Mouse (Mus musculus) adipocyte (in vitro differentiated cells): ENCODE data around the gene Ntn1.
A peak's percentile ranks its signal among the peaks of the same experiment; 100 is the strongest.

Experiments
- DNase-seq: peaks from one replicate; pipeline ENCODE4 v3.0.0-alpha.2; 2016; ENCODE audit warnings: low spot score

Gene Ntn1

GRCm38 (mm10) chr11:68185647-68186046, 215.0 kb downstream of the Ntn1 start:
- DNase-seq, result no peak

GRCm38 (mm10) chr11:68177415-68177814, 223.2 kb downstream of the Ntn1 start:
- no peak for DNase-seq

- DNase-seq, result peak; percentile 14
Observed at GRCm38 (mm10) chr11:68176550-68176949, 224.1 kb downstream of the Ntn1 start.

- DNase-seq, result no peak
Observed at GRCm38 (mm10) chr11:68172648-68173045, 228.0 kb downstream of the Ntn1 start.

- peak; percentile 66 for DNase-seq
Observed at GRCm38 (mm10) chr11:68171973-68172647, 228.5 kb downstream of the Ntn1 start.

GRCm38 (mm10) chr11:68168427-68168826, 232.2 kb downstream of the Ntn1 start:
- no peak for DNase-seq

GRCm38 (mm10) chr11:68164408-68164807, 236.2 kb downstream of the Ntn1 start:
- DNase-seq, result no peak

GRCm38 (mm10) chr11:68159867-68160266, 240.8 kb downstream of the Ntn1 start:
- no peak for DNase-seq
